Mouse (Mus musculus) olfactory bulb, adult 2 months (tissue): ENCODE data around the gene Aldh8a1.

Experiments
- CTCF ChIP-seq: fragments of 200-500 bp; IDR thresholded peaks from 2 replicates; pipeline ENCODE4 v1.5.1; 2012; ENCODE audit warnings: low read depth, mild to moderate bottlenecking, low read length, moderate library complexity; ENCODE audit not compliant: insufficient read depth
- POLR2A ChIP-seq: fragments of 200-500 bp; IDR thresholded peaks from 2 replicates; pipeline ENCODE4 v1.6.1; 2012; ENCODE audit warnings: mild to moderate bottlenecking, low read depth, low read length, moderate library complexity; ENCODE audit not compliant: insufficient read depth

DNA sequence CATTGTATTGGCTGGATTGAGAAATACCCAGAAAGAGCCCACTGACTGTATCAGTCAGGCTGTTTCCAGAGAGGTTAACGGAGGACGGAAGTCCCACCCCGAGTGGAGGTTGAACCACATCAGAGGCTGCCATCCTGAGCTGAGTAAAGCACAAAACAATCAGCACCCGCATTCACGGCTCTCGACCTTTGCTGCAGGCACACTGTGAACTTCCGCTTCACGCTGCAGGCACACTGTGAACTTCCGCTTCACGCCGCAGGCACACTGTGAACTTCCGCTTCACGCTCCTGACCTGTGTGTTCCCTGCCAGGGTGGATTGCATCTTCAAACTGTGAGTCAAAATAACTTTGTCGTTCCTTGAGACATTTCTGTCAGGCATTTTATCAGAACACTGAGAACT lies 42.1 kb downstream of the Aldh8a1 start:
- TF ChIP-seq POLR2A (no peak), CTCF (no peak)
